Mouse (Mus musculus) G1E (cell line): ENCODE measurements at regions not wholly inside any gene's neighbourhood (a gene's known extent, or its start where the extent isn't known, plus 50 kb on each side); places are given as distances from the start of the nearest gene placed in this dataset.

Experiments used
- ATAC-seq: 2 replicates; pipeline ENCODE4 v1.8.0; 2016; ENCODE audit warnings: mild to moderate bottlenecking; ENCODE audit not compliant: insufficient number of reproducible peaks, poor library complexity, low FRiP score, severe bottlenecking; ENCODE audit errors: extremely low read depth
- DNase-seq: peaks from one replicate; pipeline ENCODE4 v3.0.0; 2012; ENCODE audit warnings: low spot score
- H3K27me3 ChIP-seq: 2 replicates; pipeline ENCODE4 v1.6.1; 2012; ENCODE audit warnings: mild to moderate bottlenecking, low read length, inconsistent platforms; ENCODE audit not compliant: insufficient read depth
- H3K36me3 ChIP-seq: replicated peaks from 2 replicates; pipeline ENCODE3; 2012; ENCODE audit warnings: mild to moderate bottlenecking, inconsistent platforms
- H3K4me1 ChIP-seq: 2 replicates; pipeline ENCODE4 v1.6.1; 2012; ENCODE audit warnings: low read depth, low read length, inconsistent platforms, mixed read lengths; ENCODE audit not compliant: insufficient read depth
- H3K4me3 ChIP-seq: 2 replicates; pipeline ENCODE4 v1.5.1; 2012; ENCODE audit warnings: low read depth, mild to moderate bottlenecking, inconsistent platforms, low read length, moderate library complexity, mixed read lengths
- H3K9me3 ChIP-seq: replicated peaks from 2 replicates; pipeline ENCODE4 v1.6.1; 2012; ENCODE audit warnings: inconsistent platforms
- CTCF ChIP-seq: IDR thresholded peaks from 2 replicates; pipeline ENCODE4 v1.5.1; 2012; ENCODE audit warnings: low read depth, low read length, inconsistent platforms, mixed read lengths
- GATA1 ChIP-seq: IDR thresholded peaks from 2 replicates; pipeline ENCODE4 v1.6.1; 2012; ENCODE audit warnings: borderline replicate concordance, low read length, inconsistent platforms, mixed read lengths
- GATA2 ChIP-seq: IDR thresholded peaks from 2 replicates; pipeline ENCODE4 v1.6.1; 2012; ENCODE audit warnings: low read depth, low read length, inconsistent platforms, borderline replicate concordance
- POLR2AphosphoS5 ChIP-seq: IDR thresholded peaks from 2 replicates; pipeline ENCODE4 v1.6.1; 2012; ENCODE audit warnings: low read depth, low read length, inconsistent platforms; ENCODE audit not compliant: insufficient replicate concordance
- TAL1 ChIP-seq: conservative IDR thresholded peaks from 2 replicates; pipeline ENCODE4 v1.6.1; 2012; ENCODE audit warnings: low read depth, low read length, inconsistent platforms, mixed read lengths

DNA sequence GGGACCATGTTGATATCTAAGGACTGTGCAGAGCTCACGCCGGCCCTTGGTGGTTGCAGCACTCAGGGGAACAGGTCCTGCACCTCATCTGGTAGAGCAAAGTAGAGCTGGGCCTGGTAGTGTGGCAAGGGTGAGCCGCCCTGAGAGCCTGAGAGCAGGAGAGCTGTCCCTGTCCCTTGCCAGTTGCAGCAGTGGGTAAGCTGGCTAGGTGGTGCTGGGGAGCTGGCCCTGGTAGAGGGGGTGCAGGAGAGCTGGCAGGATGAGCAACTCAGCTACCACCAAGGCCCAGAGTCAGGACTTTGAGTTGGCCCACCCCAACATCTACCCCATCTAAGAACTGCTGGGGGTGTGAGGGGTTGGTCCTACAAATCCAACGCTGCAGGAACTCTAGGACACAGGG lies 52.1 kb upstream of the Csf1 start:
- Histone ChIP-seq H3K4me3 (peak overlapping the region; percentile 40; the same call in 1 of the 2 replicates), H3K27me3 (peaks cover 43% of the 10 kb centered on the region), H3K36me3 (no peaks in the 10 kb centered on the region), H3K4me1 (peaks cover 40% of the 10 kb centered on the region), H3K9me3 (no peaks in the 10 kb centered on the region)
- TF ChIP-seq GATA2 (no peak), TAL1 (no peak), POLR2AphosphoS5 (no peak), GATA1 (no peak), CTCF (no peak)
- DNase-seq (no peak), ATAC-seq (no peak)

- no peaks in the 10 kb centered on the region for H3K36me3 ChIP-seq
- no peaks in the 10 kb centered on the region for H3K9me3 ChIP-seq
- DNase-seq (no peak), ATAC-seq (0 out of 2 replicates have a peak, but pooled peaks have one; percentile 19)
- no peak overlapping the region for H3K4me3 ChIP-seq
- TF ChIP-seq CTCF (no peak), GATA2 (no peak), TAL1 (no peak), GATA1 (no peak), POLR2AphosphoS5 (no peak)
- peaks cover 34% of the 10 kb centered on the region for H3K27me3 ChIP-seq
- H3K4me1 ChIP-seq: peaks cover 36% of the 10 kb centered on the region
Measured at GRCm38 (mm10) chr3:107810452-107811050, 50.3 kb upstream of the Csf1 start.
